Mouse (Mus musculus) heart, embryonic 14.5 days (tissue): Measurements from ENCODE around the gene Magel2. TPM values are rescaled to one million over a fixed set of nuclear protein-coding genes. Genes with fewer than 3 reads are reported as not detected.

Experiments
- ATAC-seq: fragments of 200-750 bp; cut with Nextera tagmentation; 2 replicates; pipeline ENCODE4 v1.8.0; 2017; ENCODE audit warnings: low read depth, moderate TSS enrichment; ENCODE audit not compliant: insufficient number of reproducible peaks, insufficient read depth, low FRiP score
- H3K27ac ChIP-seq, 2 experiments: fragments of 200-500 bp in 1 of 2; fragments of 300-500 bp in 1 of 2; sonication (generic) in 1 of 2; replicated peaks in 1 of 2; 2 replicates each; pipeline ENCODE4 v1.5.1; 2012 to 2014; ENCODE audit warnings: low read depth in 2 of 2, low read length in 2 of 2, control low read depth in 1 of 2, mild to moderate bottlenecking in 1 of 2, mixed read lengths in 1 of 2; ENCODE audit not compliant: control insufficient read depth in 1 of 2, insufficient read depth in 1 of 2
- H3K27me3 ChIP-seq: fragments of 300-500 bp; sonication (generic); 2 replicates; pipeline ENCODE4 v1.6.1; 2014; ENCODE audit warnings: mild to moderate bottlenecking, low read length, control low read depth; ENCODE audit not compliant: control insufficient read depth, insufficient read depth
- H3K36me3 ChIP-seq: fragments of 300-500 bp; sonication (generic); 2 replicates; pipeline ENCODE4 v1.6.1; 2014; ENCODE audit warnings: mild to moderate bottlenecking, control low read depth, low read length, mixed read lengths; ENCODE audit not compliant: control insufficient read depth, insufficient read depth
- H3K4me1 ChIP-seq, 2 experiments: fragments of 200-500 bp in 1 of 2; fragments of 300-500 bp in 1 of 2; sonication (generic) in 1 of 2; 2 replicates each; pipeline ENCODE4 v1.6.1; 2012 to 2014; ENCODE audit warnings: low read length in 2 of 2, control low read depth in 1 of 2, mixed read lengths in 1 of 2; ENCODE audit not compliant: control insufficient read depth in 2 of 2, insufficient read depth in 2 of 2
- H3K4me2 ChIP-seq: fragments of 300-500 bp; sonication (generic); 2 replicates; pipeline ENCODE4 v1.6.1; 2014; ENCODE audit warnings: mild to moderate bottlenecking, low read length
- H3K4me3 ChIP-seq, 2 experiments: fragments of 200-500 bp in 1 of 2; fragments of 300-500 bp in 1 of 2; sonication (generic) in 1 of 2; 2 replicates each; pipeline ENCODE4 v1.5.1; 2012 to 2014; ENCODE audit warnings: low read length in 2 of 2, mild to moderate bottlenecking in 2 of 2, control low read depth in 1 of 2, low read depth in 1 of 2, moderate library complexity in 1 of 2; ENCODE audit not compliant: control insufficient read depth in 1 of 2, insufficient read depth in 1 of 2
- H3K9ac ChIP-seq: fragments of 300-500 bp; sonication (generic); 2 replicates; pipeline ENCODE4 v1.6.1; 2014; ENCODE audit warnings: mild to moderate bottlenecking, low read length
- H3K9me3 ChIP-seq: fragments of 300-500 bp; sonication (generic); 2 replicates; pipeline ENCODE4 v1.6.1; 2016; ENCODE audit warnings: low read length, control low read depth; ENCODE audit not compliant: control insufficient read depth
- WGBS: fragments of 180-500 bp; shearing (Covaris S2); extraction: QIAGEN DNeasy Blood & Tissue Kit; methylation state at CpG from one replicate; pipeline ENCODE4 v1.1.7; 2014; 5-methylcytosine and 5-hydroxymethylcytosine counted together
- polyA plus RNA-seq: library from polyadenylated mRNA; unstranded; fragments of >200 nt; fragmentation: Nextera tagmentation; extraction: Ambion mirVana; gene quantifications from 2 replicates; pipeline ENCODE4 v1.2.1, GENCODE M21; 2014

Gene Magel2
- polyA plus RNA-seq, 1 experiment from 2014 or later = 0.20 TPM

DNA sequence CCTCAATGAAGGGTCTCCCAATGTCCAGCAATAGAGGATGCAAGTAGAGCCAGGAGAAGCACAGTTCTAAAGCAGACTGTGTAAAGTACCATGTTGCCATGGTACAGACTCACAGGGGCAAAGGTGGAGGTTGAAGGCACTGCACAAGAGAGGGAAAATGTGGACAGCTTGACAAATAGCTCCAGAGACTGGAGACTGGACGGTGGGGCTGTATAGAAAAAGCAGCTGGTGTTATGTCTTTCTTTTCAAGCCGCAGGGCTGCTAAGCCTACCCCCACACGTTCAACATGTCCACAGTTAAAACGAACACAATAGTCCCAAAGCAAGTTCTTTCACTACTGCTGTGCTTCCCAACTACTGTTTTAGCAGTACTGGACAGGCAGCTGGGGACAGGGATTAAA is 46.4 kb downstream of the Magel2 start:
- Histone ChIP-seq H3K4me3 (no peak overlapping the region), H3K4me1 (no peaks in the 10 kb centered on the region; a peak in 1 of 4 replicates), H3K4me2 (no peak overlapping the region), H3K27me3 (peaks cover 10% of the 10 kb centered on the region; the same call in 1 of the 2 replicates), H3K9me3 (peaks cover 20% of the 10 kb centered on the region), H3K27ac (no peak overlapping the region), H3K9ac (no peak overlapping the region), H3K36me3 (no peaks in the 10 kb centered on the region)
- WGBS = 43% methylated on average over 4 of the region's 4 CpGs
- no peak for ATAC-seq

DNA sequence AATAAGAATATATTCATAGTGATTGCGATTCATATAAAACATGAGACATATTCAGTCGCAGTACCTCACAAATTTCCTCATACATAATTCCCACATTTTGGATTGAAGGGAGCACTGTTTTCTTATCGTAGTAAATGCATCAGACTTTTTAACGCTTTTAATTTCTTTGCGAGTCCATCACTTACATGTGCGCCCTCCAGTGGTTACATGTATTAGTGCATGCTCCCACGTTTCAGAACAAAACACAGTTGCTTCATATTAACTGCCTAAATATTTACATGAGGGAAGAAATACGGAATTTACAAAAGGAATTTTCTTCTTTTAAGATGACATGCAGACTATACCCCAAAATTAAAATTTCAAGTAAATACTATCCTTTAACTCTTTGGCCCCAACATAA is 51.5 kb downstream of the Magel2 start:
- Histone ChIP-seq H3K4me1 (no peaks in the 10 kb centered on the region), H3K27ac (no peak overlapping the region), H3K4me3 (no peak overlapping the region), H3K27me3 (peaks cover 2% of the 10 kb centered on the region; the same call in 1 of the 2 replicates), H3K9ac (no peak overlapping the region), H3K9me3 (no peaks in the 10 kb centered on the region; the same call in 1 of the 2 replicates), H3K4me2 (no peak overlapping the region), H3K36me3 (no peaks in the 10 kb centered on the region)
- WGBS = 15% methylated on average over 8 of the region's 8 CpGs
- ATAC-seq = no peak

Other genes with a start within 250 kb of the Magel2 start
- gene Ndn, start 30.4 kb upstream of the Magel2 start, polyA plus RNA-seq = 53.8 and 62.3 TPM in 2 replicates
- gene Mkrn3, start 43.1 kb downstream of the Magel2 start, polyA plus RNA-seq = 1.7 and 2.6 TPM in 2 replicates
- 6.5 and 8.8 TPM in 2 replicates for gene Peg12, start 87.5 kb downstream of the Magel2 start, polyA plus RNA-seq